Mouse (Mus musculus): Measurements from ENCODE around the gene Thpo. TPM values are rescaled to one million over a fixed set of nuclear protein-coding genes. Genes with fewer than 3 reads are reported as not detected.

Thpo gene
- total and polyA plus RNA-seq, 3 experiments, result not detected

DNA sequence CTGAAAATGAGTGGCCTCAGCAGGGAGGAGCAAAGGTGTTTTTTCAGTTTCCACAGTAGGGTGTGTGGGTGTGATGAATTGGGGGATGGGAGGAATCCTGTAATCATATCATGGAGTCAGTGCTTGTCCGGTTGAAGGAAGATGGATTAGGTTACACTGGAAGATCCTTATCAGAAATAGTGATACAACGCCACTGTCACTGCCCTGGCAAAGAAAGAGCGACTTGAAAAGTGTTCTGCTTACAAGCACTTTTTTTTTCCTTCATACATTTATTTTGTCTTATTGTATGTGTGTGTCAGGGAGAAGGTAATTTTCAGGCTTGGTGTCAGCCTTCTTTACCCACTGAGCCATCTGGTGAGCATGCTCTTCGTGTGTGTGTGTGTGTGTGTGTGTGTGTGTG, 11.6 kb downstream of the Thpo start:
- Histone ChIP-seq H3K79me2 (ENCODE audit: control insufficient read depth, insufficient read depth, low read length, poor library complexity) (peaks cover 5% of the 10 kb centered on the region), H3K27me3 (ENCODE audit: control insufficient read depth in 1 of 2, insufficient read depth in 2 of 2, low read length in 2 of 2) (no peaks in the 10 kb centered on the region), H3K36me3 (ENCODE audit: control insufficient read depth in 1 of 2, insufficient read depth in 2 of 2, low read length in 2 of 2) (peaks cover 0 to 4% of the 10 kb centered on the region in 2 experiments; a peak in 3 of 4 replicates), H3K4me1 (ENCODE audit: control insufficient read depth in 1 of 2, insufficient read depth in 2 of 2, low read length in 2 of 2) (no peaks in the 10 kb centered on the region), H3K4me3 (ENCODE audit: control insufficient read depth in 1 of 2, insufficient read depth in 1 of 2, low read depth in 2 of 2, low read length in 2 of 2) (no peak overlapping the region), H3K27ac (ENCODE audit: control insufficient read depth, low read depth, low read length) (no peak overlapping the region), H3K9me3 (replicated peaks; ENCODE audit: insufficient read depth, low read length) (no peaks in the 10 kb centered on the region), H3K9ac (ENCODE audit: control insufficient read depth, low read depth, low read length, poor library complexity, severe bottlenecking) (no peak overlapping the region)
- TF ChIP-seq EP300 (IDR thresholded peaks at IDR 0.05; ENCODE audit: low read depth in 1 of 2, low read length in 2 of 2) (no peak), POLR2AphosphoS2 (IDR thresholded peaks at IDR 0.05; ENCODE audit: low read length) (no peak), ETS1 (IDR thresholded peaks at IDR 0.05; ENCODE audit: low read depth, low read length) (no peak), GATA1 (IDR thresholded peaks at IDR 0.05; ENCODE audit: low read depth, low read length) (no peak)
- DNase-seq (ENCODE audit: low read depth, low spot score), result no peak

DNA sequence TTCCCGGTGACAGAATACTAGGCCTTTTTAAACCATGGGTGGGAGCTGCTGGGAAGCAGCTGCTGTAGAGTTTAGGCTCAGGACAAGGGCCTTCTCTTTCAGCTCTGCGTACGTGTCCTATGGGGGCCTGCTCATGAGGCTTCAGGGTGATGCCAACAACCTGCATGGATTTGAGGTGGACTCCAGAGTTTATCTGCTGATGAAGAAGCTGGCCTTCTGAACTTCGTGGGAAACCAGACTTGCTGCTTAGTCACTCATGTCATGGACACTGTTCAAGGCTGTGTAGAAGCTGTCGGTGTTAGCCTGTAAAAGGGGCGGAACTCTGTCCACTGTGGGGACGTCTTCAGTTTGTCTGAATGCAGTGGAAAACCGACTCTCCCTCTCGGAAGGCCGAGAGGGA, 12.5 kb downstream of the Thpo start:
- Histone ChIP-seq H3K4me1 (ENCODE audit: control insufficient read depth in 1 of 2, insufficient read depth in 2 of 2, low read length in 2 of 2) (no peaks in the 10 kb centered on the region; a peak in 1 of 4 replicates), H3K4me3 (ENCODE audit: control insufficient read depth in 1 of 2, insufficient read depth in 1 of 2, low read depth in 2 of 2, low read length in 2 of 2) (no peak overlapping the region), H3K9ac (ENCODE audit: control insufficient read depth, low read depth, low read length, poor library complexity, severe bottlenecking) (no peak overlapping the region), H3K9me3 (replicated peaks; ENCODE audit: insufficient read depth, low read length) (no peaks in the 10 kb centered on the region), H3K27me3 (ENCODE audit: control insufficient read depth in 1 of 2, insufficient read depth in 2 of 2, low read length in 2 of 2) (no peaks in the 10 kb centered on the region), H3K27ac (ENCODE audit: control insufficient read depth, low read depth, low read length) (no peak overlapping the region), H3K79me2 (ENCODE audit: control insufficient read depth, insufficient read depth, low read length, poor library complexity) (peaks cover 7% of the 10 kb centered on the region), H3K36me3 (ENCODE audit: control insufficient read depth in 1 of 2, insufficient read depth in 2 of 2, low read length in 2 of 2) (peaks cover 0 to 4% of the 10 kb centered on the region in 2 experiments; a peak in 3 of 4 replicates)
- TF ChIP-seq TAL1 (IDR thresholded peaks at IDR 0.05; ENCODE audit: low read length), result no peak
- TF ChIP-seq RCOR1 (IDR thresholded peaks at IDR 0.05; ENCODE audit: low read depth, low read length), result no peak
- no peak for TF ChIP-seq CHD2 (IDR thresholded peaks at IDR 0.05; ENCODE audit: low read length)
- TF ChIP-seq TBP (IDR thresholded peaks at IDR 0.05; ENCODE audit: low read depth, low read length), result no peak
- no peak for TF ChIP-seq SIN3A (IDR thresholded peaks at IDR 0.05; ENCODE audit: low read length)
- TF ChIP-seq KAT2A (conservative IDR thresholded peaks at IDR 0.05; ENCODE audit: low read depth, low read length), result no peak
- no peak for TF ChIP-seq NELFE (IDR thresholded peaks at IDR 0.05; ENCODE audit: low read depth, low read length)
- TF ChIP-seq ETS1 (IDR thresholded peaks at IDR 0.05; ENCODE audit: low read depth, low read length), result no peak
- no peak for TF ChIP-seq POLR2AphosphoS5 (IDR thresholded peaks at IDR 0.05; ENCODE audit: borderline replicate concordance, low read depth, low read length)
- no peak for TF ChIP-seq TCF12 (IDR thresholded peaks at IDR 0.05; ENCODE audit: low read depth, low read length)
- no peak for TF ChIP-seq MAZ (IDR thresholded peaks at IDR 0.05; ENCODE audit: low read depth, low read length)
- TF ChIP-seq GABPA (IDR thresholded peaks at IDR 0.05; ENCODE audit: low read depth, low read length), result no peak
- TF ChIP-seq RAD21 (IDR thresholded peaks at IDR 0.05; ENCODE audit: low read depth, low read length), result no peak
- no peak for TF ChIP-seq ZKSCAN1 (IDR thresholded peaks at IDR 0.05; ENCODE audit: low read depth, low read length)
- TF ChIP-seq POLR2A (IDR thresholded peaks at IDR 0.05; ENCODE audit: control insufficient read depth in 1 of 2, insufficient read depth in 1 of 2, low read depth in 1 of 2, low read length in 2 of 2, poor library complexity in 1 of 2), result no peak
- TF ChIP-seq EP300 (IDR thresholded peaks at IDR 0.05; ENCODE audit: low read depth in 1 of 2, low read length in 2 of 2), result no peak
- no peak for TF ChIP-seq SMC3 (IDR thresholded peaks at IDR 0.05; ENCODE audit: low read depth, low read length)
- no peak for TF ChIP-seq MXI1 (IDR thresholded peaks at IDR 0.05; ENCODE audit: low read depth, low read length)
- no peak for TF ChIP-seq CHD1 (IDR thresholded peaks at IDR 0.05; ENCODE audit: low read depth, low read length)
- no peak for TF ChIP-seq NRF1 (IDR thresholded peaks at IDR 0.05; ENCODE audit: insufficient read depth, low read depth, low read length, poor library complexity, severe bottlenecking)
- no peak for DNase-seq (ENCODE audit: low read depth, low spot score)

Measured in MEL (cell line).